Comparison of ENCODE assay signal across 22 mouse cellular contexts in genomic region chr13:42071011-42071410, GRCm38 (mm10). TPM values are rescaled to one million over a fixed set of nuclear protein-coding genes. Genes with fewer than 3 reads are reported as not detected.
DNase-seq lines count a peak whose midpoint lies in the region; ATAC-seq lines count a peak whose summit lies in the region.
"Had no signal": no experiment of that assay in that cellular context is flagged by ENCODE, and none has a peak within 500 bp of the region (broad histone marks: within the 10 kb centered on the region; RNA-seq: fewer than 3 reads in every experiment).

No protein-coding gene starts in this region.

- ATAC-seq in common myeloid progenitor, adult 5-6 weeks (replicated peaks; ENCODE audit: low read depth, poor library complexity, severe bottlenecking) = 0 out of 2 replicates have a peak, but pooled peaks have one; percentile 8
- peak; percentile 57 for ATAC-seq in megakaryocyte, adult 5-6 weeks (ENCODE audit: poor library complexity, severe bottlenecking)
- ATAC-seq in megakaryocyte progenitor cell, adult 5-6 weeks (replicated peaks; ENCODE audit: poor library complexity) = peak; percentile 20; the same call in 1 of the 2 replicates
- no peak for ATAC-seq in erythroid progenitor cell, adult 5-6 weeks (replicated peaks; ENCODE audit: low FRiP score, poor library complexity, severe bottlenecking)
- ATAC-seq: activated CD4-positive, CD25-positive, alpha-beta regulatory T cell, adult 4 months; CD4-positive, CD25-positive, alpha-beta regulatory T cell, adult 4 months; forebrain, embryonic 14.5 days; forebrain, embryonic 16.5 days; Patski had no signal

- intact Hi-C loops in heart, postnatal 36 days (cut with DNase I) = no loop called here

- DNase-seq in heart, adult 11 months = peak; percentile 75
- no peak for DNase-seq in heart, postnatal 36 days
- no peak for DNase-seq in frontal cortex, adult 2 months (ENCODE audit: extremely low spot score in 1 of 2, low spot score in 1 of 2)
- DNase-seq in lung, adult 18-20 months = no peak
- DNase-seq: adrenal gland, adult 8-10 months; adrenal gland, postnatal 14 days; adrenal gland, postnatal 36 days; B cell, adult 2 months; cerebellum, adult 11-12 months; cerebellum, adult 2 months; cerebellum, adult 9-10 months; cerebellum, postnatal 10 days; cerebellum, postnatal 36 days had no signal

RNA-seq across cellular contexts. Expression of gene Hivep1, which starts 19.2 kb away (rescaled TPM):
- total RNA-seq in heart, postnatal 36 days (2021) = 10 to 100 TPM; 25.6 to 27.4 TPM
- total RNA-seq in common myeloid progenitor, adult 5-6 weeks (2017) = 26.5 and 26.6 TPM in 2 replicates
- 35.4 and 50.6 TPM in 2 replicates for total RNA-seq in megakaryocyte, adult 5-6 weeks (2015)
- total RNA-seq in megakaryocyte, adult 5-6 weeks (2017) = 8.0 and 16.3 TPM in 2 replicates
- total RNA-seq in megakaryocyte progenitor cell, adult 5-6 weeks (2015) = 36.8 and 40.9 TPM in 2 replicates
- 10.8 and 13.8 TPM in 2 replicates for total RNA-seq in megakaryocyte progenitor cell, adult 5-6 weeks (2017)
- 28.1 and 65.0 TPM in 2 replicates for total RNA-seq in erythroid progenitor cell, adult 5-6 weeks (2015; ENCODE audit: low replicate concordance)
- 8.9 and 22.3 TPM in 2 replicates for total RNA-seq in erythroid progenitor cell, adult 5-6 weeks (2017; ENCODE audit: low replicate concordance)
- polyA plus RNA-seq in frontal cortex, adult 2 months (2012; rRNA removed) = 27.7 and 28.2 TPM in 2 replicates
